Mouse (Mus musculus): ENCODE measurements around the gene Pax6.

- TF ChIP-seq CTCF (IDR thresholded peaks at IDR 0.05; ENCODE audit: low read depth) (no peak), EP300 (IDR thresholded peaks at IDR 0.05; ENCODE audit: low read depth) (no peak)
Measured at GRCm38 (mm10) chr2:105688011-105688410, 19.3 kb downstream of the Pax6 start.

Data from liver, embryonic 14.5 days (tissue).